Mouse (Mus musculus) left cerebral cortex, adult 8-10 months (tissue): ENCODE data around the gene Hexdc. TPM values are rescaled to one million over a fixed set of nuclear protein-coding genes. Genes with fewer than 3 reads are reported as not detected.

ENCODE experiments used
- DNase-seq, 2 experiments: peaks; one replicate each; pipeline ENCODE4 v3.0.0; 2022; ENCODE audit warnings: low spot score in 2 of 2
- total RNA-seq, 4 experiments: library from RNA; stranded (reverse); gene quantifications; 2 replicates each; pipeline ENCODE4 v1.2.4; 2022

Gene Hexdc
- total RNA-seq, 4 experiments from 2014 or later = 20.8 to 27.9 (median 24.8) TPM

- no peak for DNase-seq
These were observed 24.1 kb downstream of the Hexdc start for GRCm38 (mm10) chr11:121228129-121229017.

GRCm38 (mm10) chr11:121229018-121229439, 24.8 kb downstream of the Hexdc start, which contains the start of gene Cybc1:
Cybc1 (minus strand) TSS chr11:121229322.
- peak; percentile 57 to 60 for DNase-seq

- DNase-seq = no peak
These were observed 27.0 kb downstream of the Hexdc start for GRCm38 (mm10) chr11:121231191-121231590.

- DNase-seq = no peak
These were observed 27.5 kb downstream of the Hexdc start for GRCm38 (mm10) chr11:121231628-121232291.

- no peak for DNase-seq
These were observed 28.5 kb downstream of the Hexdc start for GRCm38 (mm10) chr11:121232706-121233105.

- DNase-seq = no peak
These were observed 31.4 kb downstream of the Hexdc start for GRCm38 (mm10) chr11:121235475-121236238.

GRCm38 (mm10) chr11:121236564-121237344, 32.5 kb downstream of the Hexdc start, which contains the start of gene Narf:
Narf (plus strand) TSS chr11:121237253.
- DNase-seq = peak; percentile 98 to 100

GRCm38 (mm10) chr11:121237345-121238128, 33.3 kb downstream of the Hexdc start:
- DNase-seq = no peak

- no peak for DNase-seq
These were observed 35.4 kb downstream of the Hexdc start for GRCm38 (mm10) chr11:121239669-121240068.

- DNase-seq = no peak
These were observed 46.0 kb downstream of the Hexdc start for GRCm38 (mm10) chr11:121250196-121250595.

GRCm38 (mm10) chr11:121259160-121260100, 55.2 kb downstream of the Hexdc start, which contains the start of gene Foxk2:
Foxk2 (plus strand) TSS chr11:121259990.
- DNase-seq = peak; percentile 73 to 89

GRCm38 (mm10) chr11:121260211-121260906, 56.1 kb downstream of the Hexdc start:
- peak in 1 of 2 experiments; percentile 54 for DNase-seq

GRCm38 (mm10) chr11:121261074-121261473, 56.8 kb downstream of the Hexdc start:
- DNase-seq = no peak

Other genes starting within 250 kb of the Hexdc start
- 100 to 1,000 TPM; 112 to 116 (median 113) TPM for gene Csnk1d, start 213.1 kb upstream of the Hexdc start, total RNA-seq
- gene Cd7, start 165.0 kb upstream of the Hexdc start, total RNA-seq = 1 to 10 TPM; 1.3 to 2.7 (median 1.4) TPM
- gene Sectm1b, start 140.9 kb upstream of the Hexdc start, total RNA-seq = not detected
- gene Sectm1a, start 123.2 kb upstream of the Hexdc start, total RNA-seq = not detected
- gene Tex19.2, start 85.8 kb upstream of the Hexdc start, total RNA-seq = not detected
- gene Tex19.1, start 58.3 kb upstream of the Hexdc start, total RNA-seq = not detected
- gene Uts2r, start 44.2 kb upstream of the Hexdc start, total RNA-seq = under 1 TPM in 3 of 4 experiments, not detected in 1; 0.18 to 0.50 (median 0.37) TPM
- 10 to 100 TPM in 1 of 4 experiments, 1 to 10 TPM in 3; 7.5 to 10.2 (median 9.5) TPM for gene Ogfod3, start 278 bp downstream of the Hexdc start, total RNA-seq
- gene Cybc1, start 24.9 kb downstream of the Hexdc start, total RNA-seq = 10 to 100 TPM; 19.2 to 25.9 (median 23.0) TPM
- 10 to 100 TPM; 44.1 to 61.8 (median 51.2) TPM for gene Narf, start 32.8 kb downstream of the Hexdc start, total RNA-seq
- gene Foxk2, start 55.6 kb downstream of the Hexdc start, total RNA-seq = 10 to 100 TPM; 78.2 to 84.7 (median 79.9) TPM
- 10 to 100 TPM; 65.2 to 76.1 (median 67.4) TPM for gene Wdr45b, start 150.0 kb downstream of the Hexdc start, total RNA-seq
- 10 to 100 TPM; 48.4 to 55.6 (median 50.4) TPM for gene Rab40b, start 183.8 kb downstream of the Hexdc start, total RNA-seq
- 10 to 100 TPM; 47.7 to 52.2 (median 50.9) TPM for gene Fn3krp, start 217.0 kb downstream of the Hexdc start, total RNA-seq
- gene Fn3k, start 230.5 kb downstream of the Hexdc start, total RNA-seq = 10 to 100 TPM; 58.6 to 64.2 (median 61.1) TPM
- gene Tbcd, start 247.5 kb downstream of the Hexdc start, total RNA-seq = 10 to 100 TPM; 39.7 to 45.1 (median 40.9) TPM